Mouse (Mus musculus): ENCODE results near the gene Sumf1. TPM values are rescaled to one million over a fixed set of nuclear protein-coding genes. Genes with fewer than 3 reads are reported as not detected.

Gene Sumf1
- 27.2 and 28.1 TPM in 2 replicates for polyA plus RNA-seq (2012)

GRCm38 (mm10) chr6:108184847-108185684, at the start of gene Sumf1:
TSS of gene Sumf1 (minus strand) at chr6:108185582.

DNA sequence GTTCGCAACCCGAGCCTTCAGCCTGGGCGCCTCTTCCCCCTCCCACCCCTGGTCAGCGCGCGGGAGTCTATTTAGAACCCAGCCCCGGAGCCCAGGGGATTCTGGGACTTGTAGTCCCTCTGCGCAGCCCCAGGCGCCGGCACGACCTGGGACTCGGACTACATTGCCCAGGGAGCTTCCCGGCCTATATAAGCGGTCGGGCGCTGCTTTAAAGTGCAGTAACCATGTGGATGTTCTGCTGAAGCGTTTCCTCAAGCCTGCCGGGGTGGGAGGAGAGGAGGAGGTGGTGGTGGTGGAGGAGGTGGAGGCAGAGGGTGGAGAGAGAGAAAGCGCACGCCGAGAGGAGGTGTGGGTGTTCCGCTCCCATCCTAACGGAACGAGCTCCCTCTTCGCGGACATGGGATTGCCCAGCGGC, 27.5 kb upstream of the Sumf1 start, which contains the start of gene Itpr1:
Itpr1 (plus strand) TSS at position 216 of the 415 bp plus-strand sequence.

DNA sequence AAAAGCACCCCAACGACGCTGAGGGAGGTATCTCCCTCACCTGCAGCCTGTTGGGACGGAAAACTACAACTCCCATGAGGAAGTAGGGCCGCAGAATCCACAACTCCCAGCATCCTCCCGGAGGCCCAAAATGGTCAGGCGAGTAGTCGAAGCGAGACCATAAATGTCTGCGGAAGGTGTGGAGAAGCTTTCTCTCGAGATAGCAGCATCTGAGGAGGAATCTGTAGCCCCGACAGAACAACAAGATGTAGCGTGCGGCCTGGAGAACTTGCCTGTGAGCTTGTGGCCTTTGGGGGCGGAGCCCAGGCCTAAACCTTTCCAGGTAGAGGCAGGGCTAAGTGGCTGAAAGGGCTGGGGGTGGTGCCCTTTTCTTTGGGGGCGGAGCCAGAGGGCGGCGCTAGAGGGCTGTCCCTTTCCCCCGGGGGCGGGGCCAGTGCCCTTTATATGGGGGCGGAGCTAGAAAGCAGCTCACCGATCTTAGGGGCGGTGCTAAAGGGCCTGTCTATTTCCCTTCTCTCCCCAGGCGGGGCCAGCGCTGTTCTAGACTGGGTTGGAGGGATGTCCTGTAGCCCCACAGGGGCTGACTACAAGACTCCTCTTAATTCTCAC, 120.4 kb downstream of the Sumf1 start, which contains the start of gene Setmar:
Setmar (plus strand) TSS at position 128 of the 609 bp plus-strand sequence.

Other genes starting within 250 kb of the Sumf1 start
- gene Setmar, start 120.5 kb downstream of the Sumf1 start, polyA plus RNA-seq (2012): 0.05 and 0.17 TPM in 2 replicates
- 29.3 and 33.4 TPM in 2 replicates for gene Itpr1, start 27.5 kb upstream of the Sumf1 start, polyA plus RNA-seq (2012)